Mouse (Mus musculus): ENCODE results near the gene Plcb2. TPM values are rescaled to one million over a fixed set of nuclear protein-coding genes. Genes with fewer than 3 reads are reported as not detected.
A peak's percentile ranks its signal among the peaks of the same experiment; 100 is the strongest.

Plcb2 gene
- total and polyA plus RNA-seq, 3 experiments, result 6.4 to 21.2 TPM; not detected in 1

DNA sequence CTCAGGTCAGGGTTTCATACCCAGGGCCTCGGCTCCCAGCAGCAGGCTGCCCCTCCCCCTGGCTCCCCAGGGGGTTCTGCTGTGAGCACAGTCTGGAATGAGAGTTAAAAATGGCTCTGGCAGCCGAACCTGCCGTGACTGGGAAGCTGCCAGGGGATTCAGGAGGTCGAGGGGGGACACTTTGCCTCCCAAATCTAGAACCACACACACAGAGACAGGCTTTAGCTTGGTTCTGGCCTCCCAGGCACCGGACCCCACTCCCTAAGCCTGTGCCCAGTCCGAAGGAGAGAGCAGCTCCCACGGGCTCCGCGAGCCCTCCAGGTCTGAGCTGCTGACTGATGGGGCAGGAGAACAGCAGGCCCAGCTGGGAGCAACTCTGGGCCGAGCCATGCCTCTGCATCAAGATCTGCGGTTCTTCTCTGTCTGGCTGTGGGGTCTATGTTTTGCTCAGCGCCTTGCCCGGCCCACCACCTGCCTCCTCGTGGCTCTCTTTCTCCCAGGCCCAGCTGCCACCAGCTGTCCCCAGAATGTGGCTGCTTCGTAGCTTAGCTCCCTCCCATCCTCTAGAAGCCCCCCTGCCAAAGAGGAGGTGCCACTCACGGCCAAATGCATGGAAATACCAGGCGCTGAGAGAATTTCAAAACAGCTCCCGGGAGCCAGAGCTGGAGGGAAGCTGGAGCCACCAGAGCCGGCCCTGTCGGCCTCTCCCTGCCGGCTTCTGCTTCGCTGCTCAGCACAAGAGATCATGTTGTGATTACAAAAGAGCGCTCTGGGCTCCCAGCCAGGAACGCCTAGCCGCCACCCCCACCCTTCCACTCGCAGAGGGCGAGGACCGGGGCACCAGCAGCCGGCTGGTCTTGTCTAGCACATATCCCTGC lies 33.9 kb upstream of the Plcb2 start, which contains the start of gene Ccdc9b (continued):
- TF ChIP-seq POLR2AphosphoS2 (IDR thresholded peaks at IDR 0.05; ENCODE audit: low read length), result 0 out of 2 replicates have a peak, but pooled peaks have one; percentile 50
- TF ChIP-seq GATA1 (IDR thresholded peaks at IDR 0.05; ENCODE audit: low read depth, low read length), result no peak
- TF ChIP-seq ZC3H11A (IDR thresholded peaks at IDR 0.05; ENCODE audit: low read depth, low read length), result no peak; the same call in 1 of the 2 replicates
- peak; percentile 72 for TF ChIP-seq NELFE (IDR thresholded peaks at IDR 0.05; ENCODE audit: low read depth, low read length)
- TF ChIP-seq CHD2 (IDR thresholded peaks at IDR 0.05; ENCODE audit: low read length), result peak; percentile 35; the same call in 1 of the 2 replicates

DNA sequence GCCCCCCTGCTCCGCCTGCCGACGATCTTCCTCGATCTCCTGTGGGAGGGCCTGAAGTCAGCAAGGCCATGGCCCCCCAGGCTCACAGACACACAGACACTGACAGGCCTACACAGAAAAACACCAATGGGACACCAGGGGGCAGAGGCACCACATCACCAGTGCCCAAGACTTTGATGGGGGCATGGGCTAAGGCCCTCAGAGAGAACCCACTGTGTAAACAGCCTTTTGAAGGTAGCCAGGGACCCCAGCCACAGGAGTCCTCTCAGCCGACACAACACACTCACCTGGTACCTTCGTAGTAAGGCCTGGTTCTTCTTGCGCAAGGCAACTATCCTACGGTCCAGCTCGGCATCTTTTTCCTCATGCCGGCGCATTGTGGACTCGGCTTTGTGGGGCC lies 33.1 kb upstream of the Plcb2 start:
- peak overlapping the region; percentile 66 to 90 for H3K4me3 ChIP-seq (ENCODE audit: control insufficient read depth in 1 of 2, insufficient read depth in 1 of 2, low read depth in 2 of 2, low read length in 2 of 2)
- TF ChIP-seq CHD1 (IDR thresholded peaks at IDR 0.05; ENCODE audit: low read depth, low read length), result no peak
- no peak for TF ChIP-seq MAX (IDR thresholded peaks at IDR 0.05; ENCODE audit: low read length)
- TF ChIP-seq TBP (IDR thresholded peaks at IDR 0.05; ENCODE audit: low read depth, low read length), result no peak
- no peak for TF ChIP-seq BHLHE40 (IDR thresholded peaks at IDR 0.05; ENCODE audit: borderline replicate concordance, low read depth, low read length)
- peak; percentile 57 for TF ChIP-seq ZC3H11A (IDR thresholded peaks at IDR 0.05; ENCODE audit: low read depth, low read length)
- TF ChIP-seq ELF1 (IDR thresholded peaks at IDR 0.05; ENCODE audit: low read depth, low read length), result no peak
- TF ChIP-seq SMC3 (IDR thresholded peaks at IDR 0.05; ENCODE audit: low read depth, low read length), result peak; percentile 69
- TF ChIP-seq GABPA (IDR thresholded peaks at IDR 0.05; ENCODE audit: low read depth, low read length), result no peak
- 0 out of 2 replicates have a peak, but pooled peaks have one; percentile 15 for TF ChIP-seq MAZ (IDR thresholded peaks at IDR 0.05; ENCODE audit: low read depth, low read length)
- no peak for TF ChIP-seq CHD2 (IDR thresholded peaks at IDR 0.05; ENCODE audit: low read length)
- TF ChIP-seq GATA1 (IDR thresholded peaks at IDR 0.05; ENCODE audit: low read depth, low read length), result no peak
- peak; percentile 29 to 53 (median 43); a peak in 5 of 6 replicates for TF ChIP-seq CTCF (IDR thresholded peaks at IDR 0.05 in 2 of 3, conservative IDR thresholded peaks at IDR 0.05 in 1 of 3; ENCODE audit: control insufficient read depth in 1 of 3, insufficient read depth in 1 of 3, low read depth in 2 of 3, low read length in 3 of 3, poor library complexity in 1 of 3, severe bottlenecking in 1 of 3)
- TF ChIP-seq RAD21 (IDR thresholded peaks at IDR 0.05; ENCODE audit: low read depth, low read length), result peak; percentile 51
- H3K36me3 ChIP-seq (ENCODE audit: control insufficient read depth in 1 of 2, insufficient read depth in 2 of 2, low read length in 2 of 2), result peaks cover 0 to 8% of the 10 kb centered on the region in 2 experiments; a peak in 2 of 4 replicates
- no peak for DNase-seq (ENCODE audit: low read depth, low spot score)
- peaks cover 3 to 19% of the 10 kb centered on the region in 2 experiments; a peak in 3 of 4 replicates for H3K4me1 ChIP-seq (ENCODE audit: control insufficient read depth in 1 of 2, insufficient read depth in 2 of 2, low read length in 2 of 2)
- peak overlapping the region; percentile 5; the same call in 1 of the 2 replicates for H3K27ac ChIP-seq (ENCODE audit: control insufficient read depth, low read depth, low read length)
- H3K79me2 ChIP-seq (ENCODE audit: control insufficient read depth, insufficient read depth, low read length, poor library complexity), result peaks cover 3% of the 10 kb centered on the region
- H3K27me3 ChIP-seq (ENCODE audit: control insufficient read depth in 1 of 2, insufficient read depth in 2 of 2, low read length in 2 of 2), result no peaks in the 10 kb centered on the region
- peak overlapping the region; percentile 90 for H3K9ac ChIP-seq (ENCODE audit: control insufficient read depth, low read depth, low read length, poor library complexity, severe bottlenecking)
- no peaks in the 10 kb centered on the region for H3K9me3 ChIP-seq (replicated peaks; ENCODE audit: insufficient read depth, low read length)

Data from MEL (cell line).